11 mouse cellular contexts compared by ENCODE assay signal in the genomic region with DNA sequence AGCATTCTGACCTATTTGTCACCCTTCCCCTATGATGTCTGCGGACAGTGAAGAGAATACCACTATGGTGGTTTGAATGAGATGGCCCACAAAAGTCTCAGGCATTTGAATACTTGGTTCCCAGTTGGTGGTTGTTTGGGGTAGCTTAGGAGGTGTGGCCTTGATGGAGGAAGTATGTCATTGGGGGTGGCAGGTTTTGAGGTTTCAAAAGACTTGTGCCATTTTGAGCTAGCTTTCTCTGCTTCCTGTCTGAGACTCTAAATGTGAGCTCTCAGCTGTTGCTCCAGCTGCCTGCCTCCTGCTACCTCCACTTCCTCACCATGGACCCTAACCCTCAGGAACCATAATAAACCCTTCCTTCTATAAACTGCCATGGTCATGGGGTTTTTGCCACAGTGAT.
"Had no signal": no experiment of that assay in that cellular context is flagged by ENCODE, and none has a peak within 500 bp of the region (broad histone marks: within the 10 kb centered on the region; RNA-seq: fewer than 3 reads in every experiment).

No protein-coding gene starts in this region.

- DNase-seq: kidney, adult 11 months; kidney, adult 9 months; kidney, postnatal 14 days; kidney, postnatal 4 days; liver, embryonic 13.5 days; lung, adult 2 months; thymus, postnatal 4 days had no signal

- H3K36me3 ChIP-seq: liver, embryonic 13.5 days; midbrain, embryonic 12.5 days; midbrain, embryonic 15.5 days; neural tube, embryonic 13.5 days had no signal

- H3K27ac ChIP-seq: left cerebral cortex, adult 2 months; liver, embryonic 13.5 days; midbrain, embryonic 12.5 days; midbrain, embryonic 15.5 days; neural tube, embryonic 13.5 days had no signal

- H3K4me1 ChIP-seq: liver, embryonic 13.5 days; midbrain, embryonic 12.5 days; midbrain, embryonic 15.5 days; neural tube, embryonic 13.5 days had no signal

- H3K4me3 ChIP-seq: left cerebral cortex, adult 2 months; liver, embryonic 13.5 days; midbrain, embryonic 12.5 days; midbrain, embryonic 15.5 days; neural tube, embryonic 13.5 days had no signal

- ATAC-seq: midbrain, embryonic 15.5 days had no signal

- H3K27me3 ChIP-seq: liver, embryonic 13.5 days; midbrain, embryonic 12.5 days; midbrain, embryonic 15.5 days; neural tube, embryonic 13.5 days had no signal

- H3K9me3 ChIP-seq: liver, embryonic 13.5 days; midbrain, embryonic 12.5 days; midbrain, embryonic 15.5 days; neural tube, embryonic 13.5 days had no signal
